Mouse (Mus musculus) cortical plate, adult 2 months (tissue): ENCODE measurements around the gene Krtap4-2.
"Not testable (repeated sequence)": the region's sequence is repeated elsewhere in the genome, so short reads cannot be mapped to it uniquely, and the experiment has no call there.

Source experiments
- CTCF ChIP-seq: fragments of 200-500 bp; IDR thresholded peaks from 2 replicates; pipeline ENCODE4 v1.5.1; 2011; ENCODE audit warnings: mild to moderate bottlenecking, control low read depth, low read length; ENCODE audit not compliant: insufficient read depth; ENCODE audit errors: extremely low read depth
- POLR2A ChIP-seq: fragments of 200-500 bp; IDR thresholded peaks from 2 replicates; pipeline ENCODE4 v1.6.1; 2011; ENCODE audit warnings: mild to moderate bottlenecking, low read length, control low read depth; ENCODE audit not compliant: insufficient read depth; ENCODE audit errors: extremely low read depth

DNA sequence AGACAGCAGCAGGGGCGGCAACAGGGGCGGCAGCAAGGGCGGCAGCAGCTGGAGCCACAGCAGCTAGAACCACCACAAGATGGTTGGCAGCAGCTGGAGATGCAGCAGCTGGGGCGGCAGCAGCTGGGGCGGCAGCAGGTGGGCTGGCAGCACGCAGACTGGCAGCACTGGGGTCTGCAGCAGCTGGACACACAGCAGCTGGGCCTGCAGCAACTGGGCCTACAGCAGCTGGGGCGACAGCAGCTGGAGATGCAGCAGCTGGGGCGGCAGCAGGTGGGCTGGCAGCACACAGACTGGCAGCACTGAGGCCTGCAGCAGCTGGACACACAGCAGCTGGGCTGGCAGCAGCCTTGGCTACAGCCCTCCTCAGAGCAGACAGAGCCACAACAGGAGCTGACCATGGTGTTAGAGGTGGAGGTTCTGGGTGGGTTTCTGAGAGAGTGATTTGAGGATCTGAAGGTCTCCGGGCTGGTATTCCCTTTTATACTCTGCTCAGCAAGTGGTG, 8.8 kb upstream of the Krtap4-2 start, which contains the start of gene Krtap4-7:
- TF ChIP-seq CTCF, POLR2A: not testable (repeated sequence)
